Mouse (Mus musculus) liver, embryonic 14.5 days (tissue): ENCODE results near the gene Bckdk. TPM values are rescaled to one million over a fixed set of nuclear protein-coding genes. Genes with fewer than 3 reads are reported as not detected.

Experiments used
- ATAC-seq: fragments of 200-750 bp; cut with Nextera tagmentation; 2 replicates; pipeline ENCODE4 v1.8.0; 2017; ENCODE audit warnings: moderate number of reproducible peaks, mild to moderate bottlenecking, moderate library complexity; ENCODE audit not compliant: insufficient read depth
- DNase-seq, 3 experiments: peaks; one replicate each; pipeline ENCODE4 v3.0.0-alpha.2; 2012 to 2013; ENCODE audit warnings: low read depth in 3 of 3, low spot score in 3 of 3
- H3K27ac ChIP-seq: fragments of 300-500 bp; sonication (generic); 2 replicates; pipeline ENCODE4 v1.5.1; 2014; ENCODE audit warnings: moderate library complexity, mild to moderate bottlenecking, control low read depth, inconsistent platforms
- H3K27me3 ChIP-seq: fragments of 300-500 bp; sonication (generic); 2 replicates; pipeline ENCODE4 v1.6.1; 2014; ENCODE audit warnings: mild to moderate bottlenecking, low read length, moderate library complexity; ENCODE audit not compliant: control insufficient read depth, insufficient read depth
- H3K36me3 ChIP-seq: fragments of 300-500 bp; sonication (generic); replicated peaks from 2 replicates; pipeline ENCODE4 v1.6.1; 2014; ENCODE audit warnings: low read depth; ENCODE audit not compliant: control insufficient read depth, insufficient read depth
- H3K4me1 ChIP-seq, 2 experiments: fragments of 200-500 bp in 1 of 2; fragments of 300-500 bp in 1 of 2; sonication (generic) in 1 of 2; replicated peaks; 2 replicates each; pipeline ENCODE4 v1.6.1; 2012 to 2014; ENCODE audit warnings: antibody characterized with exemption in 1 of 2, inconsistent platforms in 1 of 2, low read length in 1 of 2; ENCODE audit not compliant: control insufficient read depth in 2 of 2, insufficient read depth in 2 of 2
- H3K4me2 ChIP-seq: fragments of 300-500 bp; sonication (generic); 2 replicates; pipeline ENCODE4 v1.6.1; 2014; ENCODE audit warnings: low read depth, mild to moderate bottlenecking, control low read depth, moderate library complexity
- H3K4me3 ChIP-seq, 2 experiments: fragments of 200-500 bp in 1 of 2; fragments of 300-500 bp in 1 of 2; sonication (generic) in 1 of 2; 2 replicates each; pipeline ENCODE4 v1.5.1; 2012 to 2014; ENCODE audit warnings: low read depth in 2 of 2, low read length in 2 of 2, mild to moderate bottlenecking in 2 of 2, control low read depth in 1 of 2, inconsistent platforms in 1 of 2, moderate library complexity in 1 of 2; ENCODE audit not compliant: insufficient read depth in 1 of 2
- H3K9ac ChIP-seq: fragments of 300-500 bp; sonication (generic); replicated peaks from 2 replicates; pipeline ENCODE4 v1.6.1; 2014; ENCODE audit warnings: mild to moderate bottlenecking, control low read depth, moderate library complexity
- H3K9me3 ChIP-seq: fragments of 300-500 bp; sonication (generic); 2 replicates; pipeline ENCODE4 v1.6.1; 2016; ENCODE audit warnings: low read length, mixed read lengths; ENCODE audit not compliant: control insufficient read depth
- CTCF ChIP-seq: IDR thresholded peaks from 2 replicates; pipeline ENCODE4 v1.5.1; 2016; ENCODE audit warnings: antibody characterized with exemption, low read depth, control low read depth
- EP300 ChIP-seq: IDR thresholded peaks from 2 replicates; pipeline ENCODE4 v1.6.1; 2016; ENCODE audit warnings: antibody characterized with exemption, low read depth
- WGBS: fragments of 180-500 bp; shearing (Covaris S2); extraction: QIAGEN DNeasy Blood & Tissue Kit; methylation state at CpG from one replicate; pipeline ENCODE4 v1.1.7; 2014; ENCODE audit not compliant: insufficient replicate concordance; 5-methylcytosine and 5-hydroxymethylcytosine counted together
- polyA plus RNA-seq, 2 experiments: library from polyadenylated mRNA; depleted of rRNA in 1 of 2; stranded (reverse) in 1 of 2; unstranded in 1 of 2; fragments of >200 nt; fragmentation: Nextera tagmentation in 1 of 2; extraction: Ambion mirVana in 1 of 2; gene quantifications; 2 replicates each; pipeline versions ENCODE4 v1.2.1 to v1.2.3; 2012 to 2014

The Bckdk gene
- polyA plus RNA-seq, 2 experiments = 28.0 to 68.3 TPM

DNA sequence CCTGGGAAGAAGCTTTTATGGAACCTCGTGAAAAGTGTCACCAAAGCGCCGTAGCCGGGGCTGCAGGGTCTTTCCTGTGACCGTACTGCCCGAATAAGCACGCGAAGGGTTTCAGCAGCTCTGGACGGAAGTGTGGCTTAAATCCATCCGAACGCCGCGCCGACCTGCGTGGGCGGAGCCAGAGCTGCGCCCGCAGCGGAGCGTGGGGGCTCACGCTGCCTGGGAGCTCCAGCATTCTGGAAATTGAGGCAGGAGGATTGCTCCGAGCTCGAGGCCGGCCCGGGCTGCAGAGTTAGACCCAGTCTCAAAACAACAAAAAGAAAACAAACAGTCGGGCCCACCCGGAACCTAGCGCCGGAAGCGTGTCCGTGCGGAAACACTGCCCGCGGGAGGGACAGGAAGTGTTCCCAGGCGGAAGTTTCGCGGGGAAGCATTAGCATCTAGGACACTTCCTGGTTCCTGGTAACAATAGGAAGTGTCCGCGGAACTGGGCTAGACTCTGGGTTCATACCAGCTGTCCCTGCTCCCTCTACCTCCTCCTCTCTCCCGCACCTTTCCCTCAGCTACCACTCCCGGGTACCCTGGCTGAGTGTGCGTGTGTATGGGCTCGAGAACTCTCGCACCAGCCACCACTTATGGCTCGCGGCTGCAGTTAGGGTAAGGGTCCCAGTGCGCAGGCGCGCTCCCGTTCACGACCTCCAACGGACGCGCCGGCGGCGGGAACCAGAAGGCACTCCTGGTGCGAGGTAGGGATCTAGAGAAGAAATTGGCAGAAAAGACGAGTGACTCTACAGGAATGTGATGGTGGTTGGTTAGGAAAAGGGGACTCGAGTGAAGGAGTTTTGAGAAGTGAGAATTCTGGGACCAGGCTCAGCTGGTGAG, 27.2 kb upstream of the Bckdk start, which contains the start of gene Zfp668:
TSS of gene Zfp668 (minus strand) at position 362 of the 882 bp plus-strand sequence.
- DNase-seq = peak; percentile 91 to 92 (median 91)
- peaks cover 13 to 16% of the 10 kb centered on the region in 2 experiments for H3K4me1 ChIP-seq
- peak within 1 kb of the TSS; percentile 83 for H3K27ac ChIP-seq
- peaks cover 2% of the 10 kb centered on the region; the same call in 1 of the 2 replicates for H3K27me3 ChIP-seq
- H3K9me3 ChIP-seq = peaks cover 26% of the 10 kb centered on the region
- peaks cover 35% of the 10 kb centered on the region for H3K36me3 ChIP-seq
- H3K9ac ChIP-seq = peak within 1 kb of the TSS; percentile 88
- H3K4me2 ChIP-seq = peak within 1 kb of the TSS; percentile 98
- H3K4me3 ChIP-seq = peak within 1 kb of the TSS; percentile 87 to 90
- ATAC-seq = peak; percentile 75
- under 1% methylated on average over 60 of the region's 60 CpGs for WGBS
- no peak for TF ChIP-seq CTCF
- no peak for TF ChIP-seq EP300

DNA sequence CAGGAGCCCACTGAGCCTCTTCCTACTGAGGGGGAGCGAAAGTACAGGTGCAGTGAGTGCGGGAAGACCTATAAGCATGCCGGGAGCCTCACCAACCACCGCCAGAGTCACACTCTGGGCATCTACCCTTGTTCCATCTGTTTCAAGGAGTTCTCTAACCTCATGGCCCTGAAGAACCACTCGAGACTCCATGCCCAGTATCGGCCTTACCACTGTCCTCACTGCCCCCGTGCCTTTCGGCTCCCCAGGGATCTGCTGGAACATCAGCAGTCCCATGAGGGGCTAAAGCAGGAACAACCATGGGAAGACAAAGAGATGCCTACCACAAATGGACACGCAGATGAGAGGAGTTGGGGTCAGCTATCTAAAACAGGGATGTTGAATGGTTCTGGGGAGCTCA, 24.6 kb upstream of the Bckdk start:
- H3K9ac ChIP-seq = no peak overlapping the region
- H3K36me3 ChIP-seq = peaks cover 56% of the 10 kb centered on the region
- H3K4me1 ChIP-seq = peaks cover 7 to 8% of the 10 kb centered on the region in 2 experiments
- peaks cover 2% of the 10 kb centered on the region; the same call in 1 of the 2 replicates for H3K27me3 ChIP-seq
- TF ChIP-seq CTCF (no peak), EP300 (no peak)
- DNase-seq = no peak
- ATAC-seq = no peak
- H3K9me3 ChIP-seq = peaks cover 32% of the 10 kb centered on the region
- H3K4me3 ChIP-seq = no peak overlapping the region
- WGBS = 91% methylated on average over 9 of the region's 9 CpGs
- no peak overlapping the region for H3K4me2 ChIP-seq
- H3K27ac ChIP-seq = no peak overlapping the region

DNA sequence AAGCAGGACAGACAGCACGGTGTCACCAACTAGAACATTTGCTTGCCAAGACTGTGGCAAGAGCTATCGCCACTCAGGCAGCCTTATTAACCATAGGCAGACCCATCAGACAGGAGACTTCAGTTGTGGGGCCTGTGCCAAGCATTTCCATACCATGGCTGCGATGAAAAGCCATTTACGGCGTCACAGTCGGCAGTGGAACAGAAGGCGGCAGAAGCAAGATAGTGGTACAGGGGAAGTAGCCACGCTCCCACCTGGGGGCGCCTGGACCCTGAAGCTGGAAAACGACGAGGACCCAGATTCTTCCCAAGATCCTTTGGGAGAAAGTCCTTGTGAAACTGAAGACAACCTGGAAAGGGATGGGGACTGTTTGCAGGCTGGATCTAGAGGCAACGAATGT, 23.5 kb upstream of the Bckdk start:
- H3K27me3 ChIP-seq = no peaks in the 10 kb centered on the region
- H3K9ac ChIP-seq = no peak overlapping the region
- H3K9me3 ChIP-seq = peaks cover 32% of the 10 kb centered on the region
- DNase-seq = no peak
- peaks cover 2 to 3% of the 10 kb centered on the region in 2 experiments for H3K4me1 ChIP-seq
- H3K36me3 ChIP-seq = peaks cover 56% of the 10 kb centered on the region
- H3K27ac ChIP-seq = no peak overlapping the region
- H3K4me3 ChIP-seq = no peak overlapping the region
- WGBS = 88% methylated on average over 12 of the region's 12 CpGs
- TF ChIP-seq EP300 (no peak), CTCF (no peak)
- no peak for ATAC-seq
- H3K4me2 ChIP-seq = no peak overlapping the region

DNA sequence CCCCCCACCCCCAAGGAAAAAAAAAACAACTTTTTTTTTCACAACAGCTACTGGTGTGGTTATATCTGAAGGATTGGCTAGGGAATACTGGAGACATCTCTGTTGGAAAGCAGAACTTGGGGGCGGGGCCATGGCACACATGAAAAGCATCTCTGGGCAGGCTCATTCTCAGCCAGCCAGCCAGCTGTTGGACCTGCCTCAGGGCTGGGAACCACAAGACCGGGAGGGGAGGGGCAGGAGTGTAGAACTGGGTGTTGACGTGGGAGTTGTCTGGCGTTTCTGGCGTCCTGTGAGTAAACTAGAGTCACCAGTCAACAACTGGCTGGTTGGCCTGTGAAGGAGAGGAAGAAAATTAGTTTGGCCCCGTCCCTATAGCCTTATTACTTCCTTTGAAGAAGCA, 17.9 kb upstream of the Bckdk start:
- Histone ChIP-seq H3K9me3 (peaks cover 11% of the 10 kb centered on the region), H3K27me3 (no peaks in the 10 kb centered on the region), H3K9ac (no peak overlapping the region), H3K4me3 (no peak overlapping the region), H3K27ac (no peak overlapping the region), H3K4me1 (no peaks in the 10 kb centered on the region), H3K4me2 (no peak overlapping the region), H3K36me3 (peaks cover 36% of the 10 kb centered on the region)
- ATAC-seq = no peak
- TF ChIP-seq EP300 (no peak), CTCF (no peak)
- no peak for DNase-seq
- 40% methylated on average over 6 of the region's 6 CpGs for WGBS

DNA sequence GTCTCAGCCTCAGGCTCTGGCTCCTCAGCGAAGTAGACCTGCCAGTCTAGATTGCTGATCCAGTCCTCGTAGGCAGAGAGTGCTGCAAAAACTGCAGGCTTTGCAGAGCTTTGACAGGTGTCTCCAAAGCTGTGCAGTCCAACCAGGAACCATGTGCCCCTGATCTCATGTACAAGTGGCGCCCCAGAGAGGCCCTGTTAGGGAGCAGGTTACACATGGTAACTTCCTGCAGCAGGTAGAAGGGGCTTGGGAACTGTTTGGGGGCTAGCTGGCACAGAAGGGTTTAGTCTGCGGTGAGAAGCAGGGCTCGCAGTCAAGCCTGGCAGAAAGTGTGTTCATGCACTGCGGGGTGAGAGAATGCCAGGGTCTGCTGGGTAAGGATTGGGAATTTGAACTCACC, 17.3 kb upstream of the Bckdk start:
- DNase-seq = no peak
- Histone ChIP-seq H3K4me1 (no peaks in the 10 kb centered on the region), H3K27me3 (no peaks in the 10 kb centered on the region), H3K9me3 (peaks cover 6% of the 10 kb centered on the region), H3K27ac (no peak overlapping the region), H3K9ac (no peak overlapping the region), H3K4me2 (no peak overlapping the region), H3K4me3 (no peak overlapping the region), H3K36me3 (peaks cover 30% of the 10 kb centered on the region)
- TF ChIP-seq EP300 = no peak
- TF ChIP-seq CTCF = no peak
- WGBS = 83% methylated on average over 6 of the region's 6 CpGs
- ATAC-seq = no peak
